Mouse (Mus musculus) left cerebral cortex, postnatal 25 days (tissue): ENCODE measurements around the gene Neurog2. TPM values are rescaled to one million over a fixed set of nuclear protein-coding genes. Genes with fewer than 3 reads are reported as not detected.
A peak's percentile ranks its signal among the peaks of the same experiment; 100 is the strongest.

Experiments used
- DNase-seq, 2 experiments: peaks; one replicate each; pipeline ENCODE4 v3.0.0; 2022; ENCODE audit warnings: low spot score in 2 of 2, mixed read lengths in 1 of 2
- intact Hi-C: fragments of 180-260 bp; cut with DNase I; formaldehyde crosslinking; loops from one replicate; pipeline ENCODE4 v1.15.1; 2025
- total RNA-seq, 2 experiments: library from RNA; stranded (reverse); gene quantifications; 2 replicates each; pipeline ENCODE4 v1.2.3; 2021

Neurog2 gene
- 1 to 10 TPM in 1 of 2 experiments, under 1 TPM in 1; 0.48 to 1.2 TPM for total RNA-seq

DNA sequence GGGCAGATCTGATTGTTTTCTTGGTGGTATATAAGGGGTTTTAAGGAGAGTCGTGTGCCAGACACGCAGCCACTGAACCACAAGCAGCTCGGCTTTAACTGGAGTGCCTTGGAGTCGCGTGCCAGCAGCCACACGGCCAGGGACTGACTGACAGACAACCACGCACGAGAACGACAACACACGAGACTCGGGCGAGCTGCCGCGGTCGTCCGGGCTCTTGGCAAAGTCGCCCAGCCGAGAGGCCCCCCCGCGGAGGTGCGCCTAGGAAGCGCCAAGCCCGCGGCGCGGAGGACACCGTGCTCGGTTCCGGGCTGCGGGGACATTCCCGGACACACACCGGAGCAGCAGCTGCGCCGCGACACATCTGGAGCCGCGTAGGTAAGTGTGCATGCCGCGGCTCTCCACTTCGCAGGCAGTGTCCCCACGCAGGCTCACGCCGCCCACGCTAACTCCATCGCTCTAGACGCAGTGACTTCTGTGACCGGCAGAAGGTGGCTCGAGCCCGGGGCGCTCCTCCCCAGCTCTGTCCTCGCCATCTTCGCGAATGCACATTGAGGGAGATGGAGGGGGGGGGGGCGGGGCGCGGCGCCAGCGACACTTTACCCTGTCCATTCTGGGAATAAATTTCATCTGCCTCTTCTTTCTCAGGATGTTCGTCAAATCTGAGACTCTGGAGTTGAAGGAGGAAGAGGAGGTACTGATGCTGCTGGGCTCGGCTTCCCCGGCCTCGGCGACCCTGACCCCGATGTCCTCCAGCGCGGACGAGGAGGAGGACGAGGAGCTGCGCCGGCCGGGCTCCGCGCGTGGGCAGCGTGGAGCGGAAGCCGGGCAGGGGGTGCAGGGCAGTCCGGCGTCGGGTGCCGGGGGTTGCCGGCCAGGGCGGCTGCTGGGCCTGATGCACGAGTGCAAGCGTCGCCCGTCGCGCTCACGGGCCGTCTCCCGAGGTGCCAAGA, at the start of gene Neurog2:
Gene Neurog2 (plus strand): TSS at position 56 of the 953 bp plus-strand sequence.
- DNase-seq = no peak
- intact Hi-C loops = loop anchor here (2.0 to 5.0 kb wide), 3 partner anchors 74 to 1584 kb away; partner anchors contain the start of gene Pitx2

DNA sequence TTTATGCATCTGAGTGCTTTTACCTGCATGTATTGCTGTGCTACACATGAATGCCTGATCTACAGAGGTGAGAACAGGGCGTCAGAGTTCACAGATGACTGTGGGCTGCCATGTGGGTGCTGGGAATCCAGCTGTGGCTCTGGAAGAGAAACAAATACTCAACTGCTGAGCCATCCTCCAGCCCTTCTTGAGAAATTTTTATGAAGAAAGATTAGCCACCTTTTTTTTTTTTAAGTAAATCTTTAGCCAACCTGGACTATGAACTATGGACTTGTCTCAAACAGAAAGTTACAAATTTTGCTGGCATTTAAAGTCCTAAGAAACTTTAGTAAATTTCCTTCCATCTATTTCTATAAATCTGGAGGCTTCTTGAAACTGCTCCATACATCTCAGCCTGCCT, 35.8 kb upstream of the Neurog2 start:
- intact Hi-C loops = no loop called here
- no peak for DNase-seq

- DNase-seq = no peak
- intact Hi-C loops = loop anchor here (5.0 kb wide), 1 partner anchor 36 kb away; no protein-coding TSS in a partner anchor
These were observed 24.8 kb upstream of the Neurog2 start for GRCm38 (mm10) chr3:127608109-127608508.

DNA sequence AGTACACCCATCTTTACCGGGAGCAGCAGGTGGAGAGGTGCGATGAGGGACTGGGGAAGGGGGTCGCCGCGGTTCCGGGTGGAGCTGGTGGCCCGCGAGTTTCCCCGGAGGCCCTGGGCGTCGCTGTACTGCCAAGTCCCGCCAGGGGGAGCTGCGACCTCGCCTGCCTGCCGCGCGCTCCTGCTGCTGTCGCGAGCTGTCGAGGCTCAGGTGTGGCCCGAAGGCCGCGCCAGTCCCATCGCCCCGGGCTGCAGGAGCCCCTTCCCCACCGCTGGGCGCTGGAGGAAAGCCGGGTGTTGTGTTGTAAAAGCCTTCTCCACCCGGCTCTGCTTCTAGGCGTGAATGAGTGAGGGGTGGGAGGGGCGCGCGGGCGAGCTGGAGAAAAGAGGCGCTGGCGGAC, 7.6 kb upstream of the Neurog2 start:
- intact Hi-C loops = loop anchor here (2.0 to 5.0 kb wide), 2 partner anchors 134 to 322 kb away; no protein-coding TSS in a partner anchor
- DNase-seq = peak in 1 of 2 experiments; percentile 59

DNA sequence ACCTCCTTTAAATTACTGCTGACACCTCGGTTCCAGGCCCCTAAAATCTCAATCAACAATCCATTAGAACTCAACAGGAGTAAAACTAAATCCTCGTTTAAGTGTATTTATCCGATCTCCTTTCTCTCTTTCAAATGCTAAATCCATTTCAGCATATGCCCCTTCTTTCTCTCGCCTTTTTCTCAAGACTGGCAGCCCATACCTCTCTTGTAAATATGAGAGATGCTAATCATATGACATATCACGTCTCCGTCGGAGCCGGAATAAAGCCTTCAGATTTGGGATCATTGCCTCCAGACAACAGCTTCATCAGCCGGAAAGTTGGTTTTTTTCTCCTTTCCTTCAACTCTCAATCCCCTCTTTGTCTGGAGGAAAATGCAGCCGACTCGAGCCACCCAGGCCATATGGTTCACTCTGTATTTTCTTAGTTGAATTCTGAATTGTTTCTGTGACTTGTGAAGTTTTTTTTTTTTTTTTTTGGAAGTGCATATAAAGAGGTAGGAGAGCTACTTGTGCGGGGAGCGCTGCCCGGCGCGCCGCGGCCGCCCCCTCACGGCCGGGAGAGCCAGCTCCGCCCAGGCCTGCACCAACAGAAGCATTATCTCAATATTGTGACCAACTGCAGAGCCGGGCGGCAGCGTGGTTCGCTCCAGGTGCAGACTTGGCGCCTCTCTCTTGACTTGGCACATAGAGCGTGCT, 7.1 kb upstream of the Neurog2 start:
- no peak for DNase-seq
- intact Hi-C loops = loop anchor here (2.0 to 5.0 kb wide), 2 partner anchors 133 to 321 kb away; no protein-coding TSS in a partner anchor

DNA sequence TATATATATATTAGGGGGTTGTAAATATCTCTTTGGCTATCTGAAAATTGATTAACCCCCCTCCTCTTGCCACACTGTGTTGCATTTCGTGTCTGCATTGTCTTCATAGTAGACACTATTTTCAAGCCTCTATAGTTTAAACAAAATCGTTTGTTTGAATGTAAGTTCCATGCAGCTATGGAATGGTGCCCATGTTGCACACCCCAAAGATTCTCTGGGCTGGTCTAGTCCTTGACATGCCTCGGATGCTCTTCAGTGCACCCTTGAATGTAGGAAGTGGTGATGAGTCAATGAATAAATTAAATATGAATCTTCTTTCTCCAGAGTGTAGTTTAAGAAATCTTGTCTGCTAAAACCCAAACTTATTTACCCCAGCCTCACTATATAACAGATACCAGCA, 6.4 kb upstream of the Neurog2 start:
- intact Hi-C loops = loop anchor here (5.0 kb wide), 1 partner anchor 321 kb away; no protein-coding TSS in a partner anchor
- DNase-seq = no peak

GRCm38 (mm10) chr3:127627151-127627955, 5.6 kb upstream of the Neurog2 start:
- intact Hi-C loops = loop anchor here (5.0 kb wide), 1 partner anchor 320 kb away; no protein-coding TSS in a partner anchor

GRCm38 (mm10) chr3:127627956-127628310, 5.0 kb upstream of the Neurog2 start:
- intact Hi-C loops = loop anchor here (5.0 kb wide), 1 partner anchor 319 kb away; no protein-coding TSS in a partner anchor
- no peak for DNase-seq

More at GRCm38 (mm10) chr3:127627151-127627955, 5.6 kb upstream of the Neurog2 start:
- DNase-seq = no peak

GRCm38 (mm10) chr3:127628311-127629184, 4.4 kb upstream of the Neurog2 start:
- no peak for DNase-seq
- intact Hi-C loops = loop anchor here (5.0 kb wide), 1 partner anchor 319 kb away; no protein-coding TSS in a partner anchor

DNA sequence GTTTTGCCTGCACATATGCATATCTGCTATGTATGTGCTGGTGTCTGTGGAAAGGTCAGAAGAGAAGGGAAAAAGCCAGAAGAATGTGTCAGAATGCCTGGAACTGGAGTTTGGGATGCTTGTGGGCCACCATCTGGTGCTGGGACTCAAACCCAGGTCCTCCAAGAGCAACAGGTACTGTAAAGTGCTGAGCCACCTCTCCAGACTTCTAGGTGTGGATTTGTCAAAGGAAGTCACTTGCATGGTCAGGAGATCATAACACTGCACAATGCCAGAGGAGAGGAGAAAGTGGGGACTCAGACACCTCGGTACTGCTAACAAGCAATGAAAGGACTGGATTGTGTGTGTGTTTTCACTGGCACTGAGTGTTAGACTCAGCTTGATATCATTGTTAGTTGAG, 2.7 kb upstream of the Neurog2 start:
- intact Hi-C loops = loop anchor here (5.0 kb wide), 2 partner anchors 77 to 1587 kb away; no protein-coding TSS in a partner anchor
- DNase-seq = no peak

DNA sequence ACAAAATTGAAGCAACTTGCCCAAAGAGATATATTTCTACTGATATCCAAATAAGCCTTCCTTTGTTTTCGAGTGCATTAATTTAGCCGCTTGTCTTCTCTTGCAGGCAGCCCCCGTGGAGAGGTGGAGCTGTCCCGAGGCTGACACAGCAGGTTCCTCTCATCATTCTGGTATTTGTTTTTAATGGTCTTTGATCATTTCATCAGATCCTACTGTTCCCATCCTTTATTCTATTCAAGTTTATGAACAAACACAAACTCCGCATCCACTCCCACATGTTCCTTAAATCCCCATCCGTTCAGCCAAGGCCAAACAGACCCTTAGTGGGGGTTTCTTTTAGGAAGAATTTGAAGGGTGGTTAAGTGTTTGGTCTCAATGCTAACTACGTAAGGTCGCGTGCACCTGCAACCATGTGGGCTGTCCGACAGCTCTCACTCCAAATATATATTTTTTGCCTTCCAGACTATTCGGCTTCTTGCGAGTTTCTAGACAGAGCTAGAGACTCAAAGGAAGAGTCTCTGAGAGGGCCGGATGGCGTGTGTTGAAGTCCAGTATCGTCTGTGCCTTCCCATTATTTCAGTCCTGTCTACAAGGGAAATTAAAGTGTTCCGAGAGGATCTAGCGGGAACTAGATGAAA, 2.1 kb upstream of the Neurog2 start:
- intact Hi-C loops = loop anchor here (5.0 kb wide), 2 partner anchors 76 to 1586 kb away; no protein-coding TSS in a partner anchor
- no peak for DNase-seq

DNA sequence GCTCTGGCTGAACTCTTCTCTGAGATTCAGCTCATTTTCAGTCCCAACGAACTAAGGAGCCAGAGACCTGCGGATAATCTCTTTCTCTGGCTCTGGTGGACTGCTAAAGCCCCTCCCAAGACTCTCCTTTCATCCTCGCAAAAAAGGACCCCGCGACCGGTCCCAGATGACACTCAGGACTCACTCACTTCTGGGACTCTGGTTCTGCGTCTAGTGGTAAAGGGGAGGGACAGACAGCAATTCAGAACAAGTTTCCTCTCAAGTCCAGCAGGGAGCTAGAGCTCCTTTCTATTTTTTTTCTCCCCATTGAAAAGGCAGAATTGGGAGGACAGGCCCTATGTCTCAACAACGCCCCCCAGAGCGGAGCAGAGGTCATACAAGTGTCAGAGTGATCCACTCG, 1.4 kb upstream of the Neurog2 start:
- intact Hi-C loops = loop anchor here (5.0 kb wide), 2 partner anchors 76 to 1586 kb away; no protein-coding TSS in a partner anchor
- no peak for DNase-seq

DNA sequence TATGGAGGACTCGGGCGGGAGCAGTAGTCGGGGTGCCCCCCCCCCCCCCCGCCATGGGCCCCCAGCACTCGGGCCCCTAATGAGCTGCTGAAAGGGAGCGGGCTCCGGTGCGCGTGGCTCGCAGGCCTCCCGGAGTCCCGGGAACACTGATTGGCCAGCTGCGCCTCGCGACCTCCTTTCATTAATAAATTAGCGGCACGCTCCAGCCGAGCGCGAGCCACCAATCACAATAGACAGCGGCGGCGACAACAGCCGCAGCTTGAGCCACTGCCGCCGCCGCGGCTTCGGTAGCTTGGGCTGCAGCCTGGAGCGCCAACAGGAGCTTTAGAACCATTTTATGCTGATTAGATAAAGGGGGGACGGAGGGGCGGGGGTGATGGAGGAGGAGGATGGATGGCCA, 404 bp upstream of the Neurog2 start:
- DNase-seq = no peak
- intact Hi-C loops = loop anchor here (2.0 to 5.0 kb wide), 3 partner anchors 75 to 1585 kb away; partner anchors contain the start of gene Pitx2

DNA sequence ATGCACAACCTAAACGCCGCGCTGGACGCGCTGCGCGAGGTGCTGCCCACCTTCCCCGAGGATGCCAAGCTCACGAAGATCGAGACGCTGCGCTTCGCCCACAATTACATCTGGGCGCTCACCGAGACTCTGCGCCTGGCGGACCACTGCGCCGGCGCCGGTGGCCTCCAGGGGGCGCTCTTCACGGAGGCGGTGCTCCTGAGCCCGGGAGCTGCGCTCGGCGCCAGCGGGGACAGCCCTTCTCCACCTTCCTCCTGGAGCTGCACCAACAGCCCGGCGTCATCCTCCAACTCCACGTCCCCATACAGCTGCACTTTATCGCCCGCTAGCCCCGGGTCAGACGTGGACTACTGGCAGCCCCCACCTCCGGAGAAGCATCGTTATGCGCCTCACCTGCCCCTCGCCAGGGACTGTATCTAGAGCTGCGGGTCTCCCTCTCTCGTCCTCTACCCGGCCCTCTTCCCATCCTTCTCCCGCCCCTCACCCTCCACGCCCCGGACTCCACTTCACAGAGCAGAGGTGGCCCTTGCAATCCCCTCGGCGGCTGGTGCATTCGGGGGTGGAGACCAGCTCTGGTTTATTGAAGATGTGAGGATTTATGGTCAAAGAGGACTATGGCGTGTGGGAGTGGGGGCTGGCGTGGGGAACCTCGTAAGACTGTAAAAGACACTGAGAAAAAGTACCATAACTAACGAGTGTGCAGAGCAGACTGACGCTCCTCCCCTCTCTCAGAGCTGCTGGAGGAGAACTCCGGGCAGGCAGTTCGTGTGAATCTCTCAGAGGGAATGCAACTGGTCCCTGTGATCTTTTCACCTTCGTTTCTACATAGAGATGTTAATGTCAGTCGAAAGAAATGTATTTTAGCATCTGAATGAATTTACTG, 1.4 kb downstream of the Neurog2 start:
- intact Hi-C loops = loop anchor here (5.0 kb wide), 2 partner anchors 73 to 1583 kb away; no protein-coding TSS in a partner anchor
- DNase-seq = peak; percentile 62 to 74

DNA sequence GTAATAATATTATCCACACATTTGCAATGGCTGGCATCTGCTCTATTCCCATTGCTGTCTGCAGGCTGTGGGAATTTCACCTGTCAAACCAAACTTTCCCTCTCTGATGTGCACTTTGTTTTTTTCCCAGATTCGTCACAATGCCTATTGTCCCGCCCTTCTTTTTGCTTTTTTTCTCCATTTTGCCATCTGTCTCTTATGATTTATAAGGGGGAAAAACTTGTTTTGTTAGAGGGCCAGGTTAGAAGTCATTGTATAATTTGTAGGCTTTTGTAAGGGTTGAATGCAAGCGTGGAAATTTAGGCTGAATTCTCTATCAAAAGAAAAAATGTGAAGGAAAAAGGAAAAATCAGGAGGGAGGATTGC, 2.0 kb downstream of the Neurog2 start:
- no peak for DNase-seq
- intact Hi-C loops = loop anchor here (5.0 kb wide), 2 partner anchors 72 to 1582 kb away; no protein-coding TSS in a partner anchor
